Comparison of ENCODE assay signal across 25 mouse cellular contexts in genomic region chr11:3525560-3525959, GRCm38 (mm10). TPM values are rescaled to one million over a fixed set of nuclear protein-coding genes. Genes with fewer than 3 reads are reported as not detected.
A peak's percentile ranks its signal among the peaks of the same experiment; 100 is the strongest.
DNase-seq lines count a peak whose midpoint lies in the region; ATAC-seq and TF ChIP-seq lines count a peak whose summit lies in the region.
"Had no signal": no experiment of that assay in that cellular context is flagged by ENCODE, and none has a peak within 500 bp of the region (broad histone marks: within the 10 kb centered on the region; RNA-seq: fewer than 3 reads in every experiment).

No protein-coding gene starts in this region.

- H3K9ac ChIP-seq in embryonic facial prominence, embryonic 14.5 days (ENCODE audit: low read depth, low read length) = no peak overlapping the region
- H3K9ac ChIP-seq in heart, adult 2 months (ENCODE audit: low read depth, low read length) = no peak overlapping the region
- H3K9ac ChIP-seq in MEL (ENCODE audit: control insufficient read depth, low read depth, low read length, poor library complexity, severe bottlenecking) = peak overlapping the region; percentile 84
- H3K9ac ChIP-seq: embryonic facial prominence, embryonic 12.5 days; embryonic facial prominence, embryonic 15.5 days; forebrain, embryonic 12.5 days had no signal

- TF ChIP-seq EP300 in heart, adult 2 months (IDR thresholded peaks at IDR 0.05; ENCODE audit: insufficient read depth, low read depth, low read length) = no peak
- no peak for TF ChIP-seq EP300 in MEL (IDR thresholded peaks at IDR 0.05; ENCODE audit: low read depth in 1 of 2, low read length in 2 of 2)

- H3K27ac ChIP-seq in embryonic facial prominence, embryonic 14.5 days (replicated peaks; ENCODE audit: low read depth, low read length) = no peak overlapping the region
- H3K27ac ChIP-seq in embryonic facial prominence, embryonic 10.5 days (replicated peaks) = no peak overlapping the region
- H3K27ac ChIP-seq in heart, adult 2 months = peak overlapping the region; percentile 91; the same call in 1 of the 2 replicates
- no peak overlapping the region for H3K27ac ChIP-seq in heart, embryonic 10.5 days
- H3K27ac ChIP-seq in MEL (ENCODE audit: control insufficient read depth, low read depth, low read length) = peak overlapping the region; percentile 80; the same call in 1 of the 2 replicates
- H3K27ac ChIP-seq: embryonic facial prominence, embryonic 12.5 days; embryonic facial prominence, embryonic 15.5 days; forebrain, embryonic 10.5 days; forebrain, embryonic 12.5 days had no signal

- DNase-seq in embryonic facial prominence, embryonic 14.5 days (ENCODE audit: low spot score) = no peak
- no peak for DNase-seq in embryonic facial prominence, embryonic 10.5 days (ENCODE audit: low spot score)
- DNase-seq in heart, adult 2 months = no peak
- no peak for DNase-seq in heart, embryonic 10.5 days (ENCODE audit: low spot score)
- DNase-seq in MEL (ENCODE audit: low read depth, low spot score) = peak; percentile 57
- no peak for DNase-seq in ovary, adult 18-20 months (ENCODE audit: low spot score)
- DNase-seq: adrenal gland, adult 2 months; adrenal gland, postnatal 10 days; adrenal gland, postnatal 25 days; cerebellum, adult 18-20 months; cerebellum, postnatal 14 days; cerebellum, postnatal 36 days; embryo, embryonic 11 days had no signal

- H3K4me2 ChIP-seq in embryonic facial prominence, embryonic 14.5 days (ENCODE audit: low read depth, low read length) = no peak overlapping the region
- peak overlapping the region; percentile 81 for H3K4me2 ChIP-seq in myocyte (ENCODE audit: low read depth)
- H3K4me2 ChIP-seq: embryonic facial prominence, embryonic 12.5 days; embryonic facial prominence, embryonic 15.5 days; forebrain, embryonic 12.5 days had no signal

- 84% methylated on average over 4 of the region's 4 CpGs for WGBS in embryonic facial prominence, embryonic 14.5 days
- 87% methylated on average over 4 of the region's 4 CpGs for WGBS in embryonic facial prominence, embryonic 10.5 days
- WGBS in heart, adult 2 months = 56% methylated on average over 4 of the region's 4 CpGs
- 81% methylated on average over 4 of the region's 4 CpGs for WGBS in heart, embryonic 10.5 days

- intact Hi-C loops in heart, adult 2 months (cut with DNase I) = no loop called here

- H3K79me2 ChIP-seq in heart, adult 2 months (replicated peaks; ENCODE audit: control insufficient read depth, insufficient read depth, low read length) = no peaks in the 10 kb centered on the region
- H3K79me2 ChIP-seq in MEL (ENCODE audit: control insufficient read depth, insufficient read depth, low read length, poor library complexity) (peaks cover 26% of the 10 kb centered on the region), myocyte (ENCODE audit: control insufficient read depth, insufficient read depth) (no peaks in the 10 kb centered on the region)

- no peaks in the 10 kb centered on the region for H3K4me1 ChIP-seq in embryonic facial prominence, embryonic 14.5 days (ENCODE audit: control insufficient read depth, insufficient read depth, low read length)
- H3K4me1 ChIP-seq in embryonic facial prominence, embryonic 10.5 days = 0 out of 2 replicates have a peak, but pooled peaks cover 3% of the 10 kb centered on the region
- H3K4me1 ChIP-seq in heart, adult 2 months (ENCODE audit: control insufficient read depth, insufficient read depth, low read length) = peaks cover 1% of the 10 kb centered on the region; the same call in 1 of the 2 replicates
- peaks cover 31% of the 10 kb centered on the region for H3K4me1 ChIP-seq in heart, embryonic 10.5 days
- H3K4me1 ChIP-seq in MEL (ENCODE audit: control insufficient read depth in 1 of 2, insufficient read depth in 2 of 2, low read length in 2 of 2) = peaks cover 0 to 23% of the 10 kb centered on the region in 2 experiments; a peak in 3 of 4 replicates
- H3K4me1 ChIP-seq: embryonic facial prominence, embryonic 12.5 days; embryonic facial prominence, embryonic 15.5 days; forebrain, embryonic 12.5 days had no signal

- TF ChIP-seq RAD21 in MEL (IDR thresholded peaks at IDR 0.05; ENCODE audit: low read depth, low read length) = no peak

- H3K27me3 ChIP-seq in embryonic facial prominence, embryonic 14.5 days (replicated peaks; ENCODE audit: control insufficient read depth, insufficient read depth, low read length) = no peaks in the 10 kb centered on the region
- no peaks in the 10 kb centered on the region for H3K27me3 ChIP-seq in embryonic facial prominence, embryonic 10.5 days (replicated peaks; ENCODE audit: low read depth, poor library complexity, severe bottlenecking)
- H3K27me3 ChIP-seq in heart, adult 2 months (ENCODE audit: control insufficient read depth, insufficient read depth, low read length) = no peaks in the 10 kb centered on the region
- H3K27me3 ChIP-seq in heart, embryonic 10.5 days (ENCODE audit: insufficient read depth, poor library complexity, severe bottlenecking) = no peaks in the 10 kb centered on the region
- no peaks in the 10 kb centered on the region for H3K27me3 ChIP-seq in MEL (ENCODE audit: control insufficient read depth in 1 of 2, insufficient read depth in 2 of 2, low read length in 2 of 2)
- H3K27me3 ChIP-seq in myocyte (ENCODE audit: control insufficient read depth, insufficient read depth, insufficient read length) = no peaks in the 10 kb centered on the region
- H3K27me3 ChIP-seq: CH12.LX; embryonic facial prominence, embryonic 12.5 days; embryonic facial prominence, embryonic 15.5 days; forebrain, embryonic 12.5 days had no signal

- H3K9me3 ChIP-seq in embryonic facial prominence, embryonic 14.5 days (ENCODE audit: control insufficient read depth, low read length) = no peaks in the 10 kb centered on the region
- no peaks in the 10 kb centered on the region for H3K9me3 ChIP-seq in embryonic facial prominence, embryonic 10.5 days
- H3K9me3 ChIP-seq in heart, embryonic 10.5 days = no peaks in the 10 kb centered on the region
- H3K9me3 ChIP-seq in MEL (replicated peaks; ENCODE audit: insufficient read depth, low read length) = no peaks in the 10 kb centered on the region
- H3K9me3 ChIP-seq: embryonic facial prominence, embryonic 12.5 days; embryonic facial prominence, embryonic 15.5 days; forebrain, embryonic 10.5 days; forebrain, embryonic 12.5 days; G1E had no signal

- H3K4me3 ChIP-seq in embryonic facial prominence, embryonic 14.5 days (ENCODE audit: low read depth, low read length) = no peak overlapping the region
- H3K4me3 ChIP-seq in embryonic facial prominence, embryonic 10.5 days = no peak overlapping the region
- H3K4me3 ChIP-seq in heart, adult 2 months = no peak overlapping the region
- H3K4me3 ChIP-seq in heart, embryonic 10.5 days = no peak overlapping the region
- H3K4me3 ChIP-seq in MEL (ENCODE audit: control insufficient read depth in 1 of 2, insufficient read depth in 1 of 2, low read depth in 2 of 2, low read length in 2 of 2) = peak overlapping the region; percentile 63 to 65
- peak overlapping the region; percentile 12 for H3K4me3 ChIP-seq in myocyte
- H3K4me3 ChIP-seq: embryonic facial prominence, embryonic 12.5 days; embryonic facial prominence, embryonic 15.5 days; erythroblast, embryonic 14.5 days; forebrain, embryonic 10.5 days; forebrain, embryonic 12.5 days had no signal

- TF ChIP-seq CTCF in heart, adult 2 months (IDR thresholded peaks at IDR 0.05) = no peak
- TF ChIP-seq CTCF in MEL (IDR thresholded peaks at IDR 0.05 in 2 of 3, conservative IDR thresholded peaks at IDR 0.05 in 1 of 3; ENCODE audit: control insufficient read depth in 1 of 3, insufficient read depth in 1 of 3, low read depth in 2 of 3, low read length in 3 of 3, poor library complexity in 1 of 3, severe bottlenecking in 1 of 3) = no peak

- 0 out of 2 replicates have a peak, but pooled peaks have one; percentile 15 for ATAC-seq in embryonic facial prominence, embryonic 14.5 days (ENCODE audit: low read depth)
- ATAC-seq in CD4-positive, CD25-positive, alpha-beta regulatory T cell, adult 4 months = no peak
- ATAC-seq: forebrain, embryonic 14.5 days; forebrain, embryonic 16.5 days had no signal

- H3K36me3 ChIP-seq in embryonic facial prominence, embryonic 14.5 days (ENCODE audit: control insufficient read depth, insufficient read depth, low read length) = peaks cover 100% of the 10 kb centered on the region
- peaks cover 100% of the 10 kb centered on the region for H3K36me3 ChIP-seq in embryonic facial prominence, embryonic 10.5 days (replicated peaks)
- peaks cover 2% of the 10 kb centered on the region; the same call in 1 of the 2 replicates for H3K36me3 ChIP-seq in heart, adult 2 months (ENCODE audit: control insufficient read depth, insufficient read depth, low read length)
- H3K36me3 ChIP-seq in heart, embryonic 10.5 days = peaks cover 99% of the 10 kb centered on the region
- H3K36me3 ChIP-seq in MEL (ENCODE audit: control insufficient read depth in 1 of 2, insufficient read depth in 2 of 2, low read length in 2 of 2) (peaks cover 14 to 17% of the 10 kb centered on the region in 2 experiments; a peak in 3 of 4 replicates), myocyte (ENCODE audit: control insufficient read depth, insufficient read depth) (peaks cover 46% of the 10 kb centered on the region)
- H3K36me3 ChIP-seq: G1E had no signal

- no peak for TF ChIP-seq POLR2A in heart, adult 2 months (IDR thresholded peaks at IDR 0.05; ENCODE audit: insufficient read depth, low read depth, low read length)
- TF ChIP-seq POLR2A in MEL (IDR thresholded peaks at IDR 0.05; ENCODE audit: control insufficient read depth in 1 of 2, insufficient read depth in 1 of 2, low read depth in 1 of 2, low read length in 2 of 2, poor library complexity in 1 of 2) (no peak), myocyte (IDR thresholded peaks at IDR 0.05; ENCODE audit: insufficient read length, low read depth) (peak; percentile 24)

- H3ac ChIP-seq in myocyte (ENCODE audit: control insufficient read depth, insufficient read length) = no peak overlapping the region

RNA-seq across cellular contexts. Expression of gene Selenom, which starts 11.1 kb away (rescaled TPM):
- 204 and 215 TPM in 2 replicates for polyA plus RNA-seq in embryonic facial prominence, embryonic 14.5 days (2014; fragmentation: Nextera tagmentation; extraction: Ambion mirVana)
- 39.3 and 50.2 TPM in 2 replicates for polyA plus RNA-seq in embryonic facial prominence, embryonic 10.5 days (2016; fragmentation: Nextera tagmentation; extraction: Ambion mirVana)
- 10 to 100 TPM; 41.7 to 42.8 TPM for total RNA-seq in heart, adult 2 months (2021)
- 67.8 and 78.3 TPM in 2 replicates for polyA plus RNA-seq in heart, adult 2 months (2012; rRNA removed)
- 66.3 and 87.5 TPM in 2 replicates for polyA plus RNA-seq in heart, embryonic 10.5 days (2016; fragmentation: Nextera tagmentation; extraction: Ambion mirVana)
- total RNA-seq in MEL (2012; rRNA removed) = 28.7 and 29.5 TPM in 2 replicates
- polyA plus RNA-seq in MEL (2012; ENCODE audit: insufficient read depth in 1 of 2, insufficient read length in 2 of 2, low read depth in 1 of 2, low replicate concordance in 2 of 2, missing spikeins in 1 of 2) (10 to 100 TPM in 1 of 2 experiments, not detected in 1; 35.4 TPM), myocyte (2012; fragmentation: generic; extraction: Trizol) (270 TPM)
- polyA plus RNA-seq in CD4-positive, CD25-positive, alpha-beta regulatory T cell, adult 4 months (2017; shearing (Covaris generic)) = 1 to 10 TPM; 7.6 to 8.9 TPM
- total RNA-seq: G1E had no signal
- polyA plus RNA-seq: G1E had no signal

RNA-seq across cellular contexts. Expression of gene Smtn, which starts 14.9 kb away (rescaled TPM):
- 100 and 116 TPM in 2 replicates for polyA plus RNA-seq in embryonic facial prominence, embryonic 14.5 days (2014; fragmentation: Nextera tagmentation; extraction: Ambion mirVana)
- 40.5 and 42.6 TPM in 2 replicates for polyA plus RNA-seq in embryonic facial prominence, embryonic 10.5 days (2016; fragmentation: Nextera tagmentation; extraction: Ambion mirVana)
- total RNA-seq in heart, adult 2 months (2021) = 100 to 1,000 TPM; 137 to 154 TPM
- 159 and 167 TPM in 2 replicates for polyA plus RNA-seq in heart, adult 2 months (2012; rRNA removed)
- 69.5 and 91.2 TPM in 2 replicates for polyA plus RNA-seq in heart, embryonic 10.5 days (2016; fragmentation: Nextera tagmentation; extraction: Ambion mirVana)
- 203 and 204 TPM in 2 replicates for total RNA-seq in MEL (2012; rRNA removed)
- polyA plus RNA-seq in MEL (2012; ENCODE audit: insufficient read depth in 1 of 2, insufficient read length in 2 of 2, low read depth in 1 of 2, low replicate concordance in 2 of 2, missing spikeins in 1 of 2) = 100 to 1,000 TPM in 1 of 2 experiments, not detected in 1; 370 TPM
- 141 TPM for polyA plus RNA-seq in myocyte (2012; fragmentation: generic; extraction: Trizol)
- polyA plus RNA-seq in CD4-positive, CD25-positive, alpha-beta regulatory T cell, adult 4 months (2017; shearing (Covaris generic)) = under 1 TPM; 0.16 to 0.65 TPM
- total RNA-seq: G1E had no signal
- polyA plus RNA-seq: G1E had no signal

RNA-seq across cellular contexts. Expression of gene Inpp5j, which starts 20.9 kb away (rescaled TPM):
- 0.81 and 1.0 TPM in 2 replicates for polyA plus RNA-seq in embryonic facial prominence, embryonic 14.5 days (2014; fragmentation: Nextera tagmentation; extraction: Ambion mirVana)
- 0.13 and 0.25 TPM in 2 replicates for polyA plus RNA-seq in embryonic facial prominence, embryonic 10.5 days (2016; fragmentation: Nextera tagmentation; extraction: Ambion mirVana)
- total RNA-seq in heart, adult 2 months (2021) = 10 to 100 TPM; 23.4 to 23.6 TPM
- 20.1 and 22.2 TPM in 2 replicates for polyA plus RNA-seq in heart, adult 2 months (2012; rRNA removed)
- polyA plus RNA-seq in heart, embryonic 10.5 days (2016; fragmentation: Nextera tagmentation; extraction: Ambion mirVana) = 2.8 and 9.7 TPM in 2 replicates
- 0.23 TPM in 2 replicates for total RNA-seq in MEL (2012; rRNA removed)
- polyA plus RNA-seq in MEL (2012; ENCODE audit: insufficient read depth in 1 of 2, insufficient read length in 2 of 2, low read depth in 1 of 2, low replicate concordance in 2 of 2, missing spikeins in 1 of 2) = 1 to 10 TPM in 1 of 2 experiments, not detected in 1; 2.9 TPM
- 5.8 TPM for polyA plus RNA-seq in myocyte (2012; fragmentation: generic; extraction: Trizol)
- polyA plus RNA-seq in CD4-positive, CD25-positive, alpha-beta regulatory T cell, adult 4 months (2017; shearing (Covaris generic)) = under 1 TPM in 1 of 2 experiments, not detected in 1; 0.13 TPM
- total RNA-seq: CH12.LX; common myeloid progenitor, adult 5-6 weeks had no signal
- polyA plus RNA-seq: erythroblast, embryonic 14.5 days; G1E had no signal

RNA-seq across cellular contexts. Expression of gene Pla2g3, which starts 37.5 kb away (rescaled TPM):
- 0.36 and 0.41 TPM in 2 replicates for polyA plus RNA-seq in embryonic facial prominence, embryonic 14.5 days (2014; fragmentation: Nextera tagmentation; extraction: Ambion mirVana)
- 1.6 and 2.0 TPM in 2 replicates for polyA plus RNA-seq in embryonic facial prominence, embryonic 10.5 days (2016; fragmentation: Nextera tagmentation; extraction: Ambion mirVana)
- under 1 TPM in 1 of 2 experiments, not detected in 1; 0.09 TPM for total RNA-seq in heart, adult 2 months (2021)
- polyA plus RNA-seq in heart, adult 2 months (2012; rRNA removed) = 0.23 and 0.25 TPM in 2 replicates
- polyA plus RNA-seq in heart, embryonic 10.5 days (2016; fragmentation: Nextera tagmentation; extraction: Ambion mirVana) = 0.21 and 0.70 TPM in 2 replicates
- total RNA-seq in MEL (2012; rRNA removed) = 0.15 and 0.29 TPM in 2 replicates
- polyA plus RNA-seq in MEL (2012; ENCODE audit: insufficient read depth in 1 of 2, insufficient read length in 2 of 2, low read depth in 1 of 2, low replicate concordance in 2 of 2, missing spikeins in 1 of 2) (under 1 TPM in 1 of 2 experiments, not detected in 1; 0.39 TPM), myocyte (2012; fragmentation: generic; extraction: Trizol) (0.62 TPM)
- polyA plus RNA-seq in CD4-positive, CD25-positive, alpha-beta regulatory T cell, adult 4 months (2017; shearing (Covaris generic)) = under 1 TPM in 1 of 2 experiments, not detected in 1; 0.20 TPM
- total RNA-seq: CH12.LX; common myeloid progenitor, adult 5-6 weeks had no signal
- polyA plus RNA-seq: erythroblast, embryonic 14.5 days; G1E had no signal

Comparison
In these comparisons a context has a peak if more than half of its experiments do, and no peak if none do; other contexts are left out.
1. H3K27ac ChIP-seq: peak in heart, adult 2 months (single experiment) and MEL (single experiment); none in embryonic facial prominence, embryonic 14.5 days (single experiment), embryonic facial prominence, embryonic 10.5 days (single experiment) and heart, embryonic 10.5 days (single experiment).
2. H3K4me3 ChIP-seq: peak in MEL (2 of 2) and myocyte (single experiment); none in embryonic facial prominence, embryonic 14.5 days (single experiment), embryonic facial prominence, embryonic 10.5 days (single experiment), heart, adult 2 months (single experiment) and heart, embryonic 10.5 days (single experiment).
3. RNA of gene Smtn, which starts 14.9 kb away (polyA plus RNA-seq): 370 TPM in MEL, 159 to 167 TPM in heart, adult 2 months, 141 TPM in myocyte (single experiment), 100 to 116 TPM in embryonic facial prominence, embryonic 14.5 days, 69.5 to 91.2 TPM in heart, embryonic 10.5 days and 40.5 to 42.6 TPM in embryonic facial prominence, embryonic 10.5 days; 0.16 to 0.65 TPM in CD4-positive, CD25-positive, alpha-beta regulatory T cell, adult 4 months; every median in the first group is over 10 times any median in the second.